ENCODE assay signal across 11 mouse cellular contexts in genomic region chr13:63251118-63251889, GRCm38 (mm10).
DNase-seq lines count a peak whose midpoint lies in the region; ATAC-seq and TF ChIP-seq lines count a peak whose summit lies in the region.
"Had no signal": no experiment of that assay in that cellular context is flagged by ENCODE, and none has a peak within 500 bp of the region (broad histone marks: within the 10 kb centered on the region; RNA-seq: fewer than 3 reads in every experiment).

No protein-coding gene starts in this region.

- no peak overlapping the region; the same call in 1 of the 2 replicates for H3K27ac ChIP-seq in hindbrain, embryonic 14.5 days
- H3K27ac ChIP-seq in hindbrain, embryonic 10.5 days: no peak overlapping the region
- no peak overlapping the region for H3K27ac ChIP-seq in midbrain, embryonic 13.5 days
- no peak overlapping the region for H3K27ac ChIP-seq in midbrain, postnatal 0 days (ENCODE audit: low read depth, low read length)
- H3K27ac ChIP-seq in embryonic facial prominence, embryonic 15.5 days (replicated peaks): peak overlapping the region; percentile 88
- peak overlapping the region; percentile 1; the same call in 1 of the 2 replicates for H3K27ac ChIP-seq in stomach, embryonic 14.5 days (ENCODE audit: low read length)
- H3K27ac ChIP-seq: liver, embryonic 15.5 days had no signal

- H3K27me3 ChIP-seq in hindbrain, embryonic 14.5 days (ENCODE audit: control insufficient read depth, insufficient read depth, low read length): no peaks in the 10 kb centered on the region
- no peaks in the 10 kb centered on the region for H3K27me3 ChIP-seq in hindbrain, embryonic 10.5 days (ENCODE audit: insufficient read depth, poor library complexity, severe bottlenecking)
- H3K27me3 ChIP-seq in midbrain, embryonic 13.5 days: no peaks in the 10 kb centered on the region
- no peaks in the 10 kb centered on the region for H3K27me3 ChIP-seq in midbrain, postnatal 0 days (ENCODE audit: insufficient read depth, low read length)
- no peaks in the 10 kb centered on the region for H3K27me3 ChIP-seq in embryonic facial prominence, embryonic 15.5 days
- H3K27me3 ChIP-seq in stomach, embryonic 14.5 days (ENCODE audit: control insufficient read depth, insufficient read depth, low read length): no peaks in the 10 kb centered on the region
- H3K27me3 ChIP-seq: liver, embryonic 15.5 days had no signal

- 0 out of 2 replicates have a peak overlapping the region, but pooled peaks have one; percentile 17 for H3K9ac ChIP-seq in hindbrain, embryonic 14.5 days
- H3K9ac ChIP-seq in midbrain, embryonic 13.5 days (replicated peaks): no peak overlapping the region
- no peak overlapping the region for H3K9ac ChIP-seq in midbrain, postnatal 0 days (replicated peaks; ENCODE audit: low read length, poor library complexity, severe bottlenecking)
- H3K9ac ChIP-seq in embryonic facial prominence, embryonic 15.5 days: no peak overlapping the region
- H3K9ac ChIP-seq in stomach, embryonic 14.5 days (replicated peaks; ENCODE audit: low read depth, low read length): no peak overlapping the region
- H3K9ac ChIP-seq: liver, embryonic 15.5 days had no signal

- ATAC-seq in hindbrain, embryonic 14.5 days (ENCODE audit: low FRiP score): no peak
- peak; percentile 34; the same call in 1 of the 2 replicates for ATAC-seq in midbrain, embryonic 13.5 days
- no peak for ATAC-seq in midbrain, postnatal 0 days (ENCODE audit: low FRiP score)
- ATAC-seq in embryonic facial prominence, embryonic 15.5 days (ENCODE audit: insufficient number of reproducible peaks, low FRiP score, low TSS enrichment, low read depth): no peak
- ATAC-seq in stomach, embryonic 14.5 days (ENCODE audit: insufficient number of reproducible peaks, insufficient read depth, low FRiP score, low read depth): no peak
- no peak for ATAC-seq in megakaryocyte-erythroid progenitor cell, adult 5-6 weeks (replicated peaks; ENCODE audit: low FRiP score, low TSS enrichment, poor library complexity, severe bottlenecking)

- 74% methylated on average over 12 of the region's 12 CpGs for WGBS in hindbrain, embryonic 14.5 days
- 78% methylated on average over 12 of the region's 12 CpGs for WGBS in hindbrain, embryonic 10.5 days
- WGBS in midbrain, embryonic 13.5 days: 63% methylated on average over 12 of the region's 12 CpGs
- WGBS in midbrain, postnatal 0 days: 47% methylated on average over 12 of the region's 12 CpGs
- WGBS in embryonic facial prominence, embryonic 15.5 days: 22% methylated on average over 12 of the region's 12 CpGs
- WGBS in stomach, embryonic 14.5 days: 53% methylated on average over 12 of the region's 12 CpGs

- no peak for DNase-seq in hindbrain, embryonic 14.5 days (ENCODE audit: low spot score)
- DNase-seq in hindbrain, embryonic 10.5 days (ENCODE audit: low spot score): no peak
- no peak for DNase-seq in midbrain, postnatal 0 days (ENCODE audit: low spot score)
- no peak for DNase-seq in layer of hippocampus, adult 9-10 months (ENCODE audit: low spot score)
- DNase-seq: adrenal gland, postnatal 25 days; kidney, adult 18-20 months had no signal

- no peak for TF ChIP-seq CTCF in midbrain, postnatal 0 days (IDR thresholded peaks at IDR 0.05)

- H3K9me3 ChIP-seq in hindbrain, embryonic 14.5 days (ENCODE audit: control insufficient read depth, low read length): no peaks in the 10 kb centered on the region
- no peaks in the 10 kb centered on the region for H3K9me3 ChIP-seq in hindbrain, embryonic 10.5 days
- H3K9me3 ChIP-seq in midbrain, embryonic 13.5 days: no peaks in the 10 kb centered on the region
- no peaks in the 10 kb centered on the region for H3K9me3 ChIP-seq in midbrain, postnatal 0 days (ENCODE audit: low read length)
- H3K9me3 ChIP-seq in embryonic facial prominence, embryonic 15.5 days (replicated peaks): no peaks in the 10 kb centered on the region
- H3K9me3 ChIP-seq in stomach, embryonic 14.5 days (ENCODE audit: control insufficient read depth, low read depth, low read length): no peaks in the 10 kb centered on the region
- H3K9me3 ChIP-seq: liver, embryonic 15.5 days had no signal

- no peaks in the 10 kb centered on the region; the same call in 1 of the 2 replicates for H3K36me3 ChIP-seq in hindbrain, embryonic 14.5 days (replicated peaks; ENCODE audit: control insufficient read depth, insufficient read depth)
- H3K36me3 ChIP-seq in hindbrain, embryonic 10.5 days: no peaks in the 10 kb centered on the region
- H3K36me3 ChIP-seq in midbrain, embryonic 13.5 days: 0 out of 2 replicates have a peak, but pooled peaks cover 2% of the 10 kb centered on the region
- H3K36me3 ChIP-seq in midbrain, postnatal 0 days (ENCODE audit: insufficient read depth, low read length): no peaks in the 10 kb centered on the region
- 0 out of 2 replicates have a peak, but pooled peaks cover 3% of the 10 kb centered on the region for H3K36me3 ChIP-seq in embryonic facial prominence, embryonic 15.5 days
- H3K36me3 ChIP-seq in stomach, embryonic 14.5 days (ENCODE audit: control insufficient read depth, insufficient read depth, low read length): peaks cover 4% of the 10 kb centered on the region; the same call in 1 of the 2 replicates
- H3K36me3 ChIP-seq: liver, embryonic 15.5 days had no signal

- no peak overlapping the region for H3K4me3 ChIP-seq in hindbrain, embryonic 14.5 days (replicated peaks; ENCODE audit: low read length)
- H3K4me3 ChIP-seq in hindbrain, embryonic 10.5 days: no peak overlapping the region
- no peak overlapping the region for H3K4me3 ChIP-seq in midbrain, embryonic 13.5 days (replicated peaks)
- no peak overlapping the region for H3K4me3 ChIP-seq in midbrain, postnatal 0 days (ENCODE audit: low read depth, low read length)
- peak overlapping the region; percentile 25 for H3K4me3 ChIP-seq in embryonic facial prominence, embryonic 15.5 days (replicated peaks)
- no peak overlapping the region for H3K4me3 ChIP-seq in stomach, embryonic 14.5 days (ENCODE audit: low read depth, low read length)
- H3K4me3 ChIP-seq: liver, embryonic 15.5 days had no signal

- peaks cover 7% of the 10 kb centered on the region for H3K4me1 ChIP-seq in hindbrain, embryonic 14.5 days (replicated peaks; ENCODE audit: control insufficient read depth, insufficient read depth, low read length)
- 0 out of 2 replicates have a peak, but pooled peaks cover 3% of the 10 kb centered on the region for H3K4me1 ChIP-seq in hindbrain, embryonic 10.5 days (replicated peaks)
- no peaks in the 10 kb centered on the region; the same call in 1 of the 2 replicates for H3K4me1 ChIP-seq in midbrain, embryonic 13.5 days (replicated peaks)
- H3K4me1 ChIP-seq in midbrain, postnatal 0 days (ENCODE audit: insufficient read depth, low read length): no peaks in the 10 kb centered on the region
- peaks cover 90% of the 10 kb centered on the region for H3K4me1 ChIP-seq in embryonic facial prominence, embryonic 15.5 days
- H3K4me1 ChIP-seq in stomach, embryonic 14.5 days (ENCODE audit: control insufficient read depth, insufficient read depth, low read length): peaks cover 30% of the 10 kb centered on the region; the same call in 1 of the 2 replicates

- no peak overlapping the region for H3K4me2 ChIP-seq in hindbrain, embryonic 14.5 days (replicated peaks)
- H3K4me2 ChIP-seq in midbrain, embryonic 13.5 days (replicated peaks): no peak overlapping the region
- H3K4me2 ChIP-seq in midbrain, postnatal 0 days (ENCODE audit: low read depth, low read length, poor library complexity, severe bottlenecking): no peak overlapping the region
- H3K4me2 ChIP-seq in embryonic facial prominence, embryonic 15.5 days (replicated peaks): peak overlapping the region; percentile 56
- H3K4me2 ChIP-seq in stomach, embryonic 14.5 days (replicated peaks; ENCODE audit: low read depth, low read length): peak overlapping the region; percentile 19; the same call in 1 of the 2 replicates
- H3K4me2 ChIP-seq: liver, embryonic 15.5 days had no signal

Comparison
In these comparisons a context has a peak if more than half of its experiments do, and no peak if none do; other contexts are left out.
1. H3K27ac ChIP-seq: peak in embryonic facial prominence, embryonic 15.5 days (single experiment) and stomach, embryonic 14.5 days (single experiment); none in hindbrain, embryonic 14.5 days (single experiment), hindbrain, embryonic 10.5 days (single experiment), midbrain, embryonic 13.5 days (single experiment) and midbrain, postnatal 0 days (single experiment).
2. H3K4me2 ChIP-seq: peak in embryonic facial prominence, embryonic 15.5 days (single experiment) and stomach, embryonic 14.5 days (single experiment); none in hindbrain, embryonic 14.5 days (single experiment), midbrain, embryonic 13.5 days (single experiment) and midbrain, postnatal 0 days (single experiment).